Mouse (Mus musculus): Measurements from ENCODE around the gene Fut1. TPM values are rescaled to one million over a fixed set of nuclear protein-coding genes. Genes with fewer than 3 reads are reported as not detected.

The Fut1 gene
- polyA plus RNA-seq, 1 experiment from 2014 or later = 0.38 TPM

- Histone ChIP-seq H3K27ac (no peak overlapping the region), H3K9ac (no peak overlapping the region), H3K4me2 (replicated peaks) (no peak overlapping the region), H3K9me3 (no peaks in the 10 kb centered on the region), H3K36me3 (no peaks in the 10 kb centered on the region), H3K4me3 (replicated peaks) (no peak overlapping the region), H3K4me1 (replicated peaks) (peaks cover 11% of the 10 kb centered on the region), H3K27me3 (replicated peaks) (peaks cover 39% of the 10 kb centered on the region)
- no peak for ATAC-seq
- WGBS = 81% methylated on average over 5 of the region's 5 CpGs
Measured at GRCm38 (mm10) chr7:45618316-45618715, 1.2 kb downstream of the Fut1 start.

- no peak for ATAC-seq
- Histone ChIP-seq H3K27me3 (replicated peaks) (peaks cover 39% of the 10 kb centered on the region), H3K36me3 (no peaks in the 10 kb centered on the region), H3K4me1 (replicated peaks) (peaks cover 11% of the 10 kb centered on the region), H3K9ac (no peak overlapping the region), H3K27ac (no peak overlapping the region), H3K4me3 (replicated peaks) (no peak overlapping the region), H3K9me3 (no peaks in the 10 kb centered on the region), H3K4me2 (replicated peaks) (no peak overlapping the region)
- WGBS = 88% methylated on average over 5 of the region's 5 CpGs
Measured at GRCm38 (mm10) chr7:45619592-45619991, 2.5 kb downstream of the Fut1 start.

- Histone ChIP-seq H3K27ac (no peak within 1 kb of the TSS), H3K27me3 (replicated peaks) (peaks cover 24% of the 10 kb centered on the region), H3K9me3 (no peaks in the 10 kb centered on the region), H3K4me3 (replicated peaks) (no peak within 1 kb of the TSS), H3K4me1 (replicated peaks) (peaks cover 11% of the 10 kb centered on the region), H3K9ac (no peak within 1 kb of the TSS), H3K36me3 (no peaks in the 10 kb centered on the region), H3K4me2 (replicated peaks) (peak within 1 kb of the TSS; percentile 11; the same call in 1 of the 2 replicates)
- WGBS = 42% methylated on average over 9 of the region's 9 CpGs
- ATAC-seq = no peak
Measured at GRCm38 (mm10) chr7:45621443-45621842, 4.4 kb downstream of the Fut1 start, which contains the start of gene Izumo1. Gene Izumo1 (plus strand): TSS chr7:45621811.

GRCm38 (mm10) chr7:45623507-45623906 is 6.4 kb downstream of the Fut1 start:
- WGBS = 91% methylated on average over 11 of the region's 11 CpGs
- Histone ChIP-seq H3K27ac (no peak overlapping the region), H3K4me2 (replicated peaks) (no peak overlapping the region), H3K36me3 (no peaks in the 10 kb centered on the region), H3K9ac (no peak overlapping the region), H3K27me3 (replicated peaks) (peaks cover 16% of the 10 kb centered on the region), H3K9me3 (no peaks in the 10 kb centered on the region), H3K4me3 (replicated peaks) (no peak overlapping the region), H3K4me1 (replicated peaks) (0 out of 2 replicates have a peak, but pooled peaks cover 5% of the 10 kb centered on the region)
- ATAC-seq = no peak

GRCm38 (mm10) chr7:45624718-45625117 is 7.6 kb downstream of the Fut1 start:
- Histone ChIP-seq H3K27ac (no peak overlapping the region), H3K4me1 (replicated peaks) (0 out of 2 replicates have a peak, but pooled peaks cover 6% of the 10 kb centered on the region), H3K27me3 (replicated peaks) (peaks cover 12% of the 10 kb centered on the region; the same call in 1 of the 2 replicates), H3K4me3 (replicated peaks) (no peak overlapping the region), H3K9ac (no peak overlapping the region), H3K4me2 (replicated peaks) (no peak overlapping the region), H3K9me3 (no peaks in the 10 kb centered on the region), H3K36me3 (no peaks in the 10 kb centered on the region)
- no peak for ATAC-seq
- 50% methylated on average over 3 of the region's 3 CpGs for WGBS

- H3K9me3 ChIP-seq = no peaks in the 10 kb centered on the region
Measured at GRCm38 (mm10) chr7:45625481-45625880, 8.4 kb downstream of the Fut1 start.

GRCm38 (mm10) chr7:45626571-45627076 is 9.5 kb downstream of the Fut1 start:
- peaks cover 12% of the 10 kb centered on the region; the same call in 1 of the 2 replicates for H3K27me3 ChIP-seq (replicated peaks)
- no peaks in the 10 kb centered on the region for H3K9me3 ChIP-seq
- H3K4me3 ChIP-seq (replicated peaks) = no peak overlapping the region
- H3K36me3 ChIP-seq = no peaks in the 10 kb centered on the region
- H3K27ac ChIP-seq = no peak overlapping the region
- H3K9ac ChIP-seq = no peak overlapping the region
- WGBS = 85% methylated on average over 7 of the region's 7 CpGs
- H3K4me1 ChIP-seq (replicated peaks) = 0 out of 2 replicates have a peak, but pooled peaks cover 6% of the 10 kb centered on the region
- no peak overlapping the region for H3K4me2 ChIP-seq (replicated peaks)
- no peak for ATAC-seq

More at GRCm38 (mm10) chr7:45625481-45625880, 8.4 kb downstream of the Fut1 start:
- no peak for ATAC-seq
- Histone ChIP-seq H3K36me3 (no peaks in the 10 kb centered on the region), H3K27ac (no peak overlapping the region), H3K27me3 (replicated peaks) (peaks cover 12% of the 10 kb centered on the region; the same call in 1 of the 2 replicates), H3K4me2 (replicated peaks) (no peak overlapping the region), H3K4me3 (replicated peaks) (no peak overlapping the region), H3K4me1 (replicated peaks) (0 out of 2 replicates have a peak, but pooled peaks cover 6% of the 10 kb centered on the region), H3K9ac (no peak overlapping the region)
- WGBS = 86% methylated on average over 8 of the region's 8 CpGs

- no peak for ATAC-seq
- Histone ChIP-seq H3K4me3 (replicated peaks) (peak within 1 kb of the TSS; percentile 57), H3K4me1 (replicated peaks) (peaks cover 8% of the 10 kb centered on the region), H3K9ac (peak within 1 kb of the TSS; percentile 66), H3K27me3 (replicated peaks) (peaks cover 12% of the 10 kb centered on the region; the same call in 1 of the 2 replicates), H3K4me2 (replicated peaks) (peak within 1 kb of the TSS; percentile 98), H3K36me3 (no peaks in the 10 kb centered on the region), H3K9me3 (no peaks in the 10 kb centered on the region), H3K27ac (peak within 1 kb of the TSS; percentile 58; the same call in 1 of the 2 replicates)
- 78% methylated on average over 9 of the region's 9 CpGs for WGBS
Measured at GRCm38 (mm10) chr7:45627261-45627660, 10.2 kb downstream of the Fut1 start, which contains the start of gene Rasip1. Gene Rasip1 (plus strand): TSS chr7:45627488.

- no peaks in the 10 kb centered on the region for H3K36me3 ChIP-seq
- H3K4me2 ChIP-seq (replicated peaks) = peak overlapping the region; percentile 98
- peaks cover 12% of the 10 kb centered on the region; the same call in 1 of the 2 replicates for H3K27me3 ChIP-seq (replicated peaks)
- peaks cover 14% of the 10 kb centered on the region for H3K4me1 ChIP-seq (replicated peaks)
- under 1% methylated on average over 102 of the region's 105 CpGs for WGBS
- H3K9ac ChIP-seq = peak overlapping the region; percentile 66
- ATAC-seq = peak; percentile 88
- H3K9me3 ChIP-seq = no peaks in the 10 kb centered on the region
- peak overlapping the region; percentile 58 for H3K27ac ChIP-seq
- peak overlapping the region; percentile 57 for H3K4me3 ChIP-seq (replicated peaks)
Measured at GRCm38 (mm10) chr7:45628364-45629294, 11.5 kb downstream of the Fut1 start.

GRCm38 (mm10) chr7:45630064-45630907 is 13.2 kb downstream of the Fut1 start:
- no peak for ATAC-seq
- WGBS = 75% methylated on average over 23 of the region's 23 CpGs
- H3K4me1 ChIP-seq (replicated peaks) = peaks cover 14% of the 10 kb centered on the region
- H3K4me3 ChIP-seq (replicated peaks) = no peak overlapping the region
- H3K27ac ChIP-seq = no peak overlapping the region
- peaks cover 12% of the 10 kb centered on the region; the same call in 1 of the 2 replicates for H3K27me3 ChIP-seq (replicated peaks)
- H3K4me2 ChIP-seq (replicated peaks) = no peak overlapping the region; the same call in 1 of the 2 replicates
- no peak overlapping the region for H3K9ac ChIP-seq
- no peaks in the 10 kb centered on the region for H3K9me3 ChIP-seq
- no peaks in the 10 kb centered on the region for H3K36me3 ChIP-seq

GRCm38 (mm10) chr7:45632499-45632898 is 15.4 kb downstream of the Fut1 start:
- Histone ChIP-seq H3K27me3 (replicated peaks) (peaks cover 8% of the 10 kb centered on the region; the same call in 1 of the 2 replicates), H3K36me3 (peaks cover 3% of the 10 kb centered on the region; the same call in 1 of the 2 replicates), H3K4me3 (replicated peaks) (peak overlapping the region; percentile 5), H3K9ac (peak overlapping the region; percentile 29), H3K4me2 (replicated peaks) (peak overlapping the region; percentile 50), H3K9me3 (no peaks in the 10 kb centered on the region), H3K27ac (no peak overlapping the region), H3K4me1 (replicated peaks) (peaks cover 20% of the 10 kb centered on the region)
- WGBS = 23% methylated on average over 35 of the region's 35 CpGs
- no peak for ATAC-seq
